Mouse (Mus musculus) kidney, embryonic 14.5 days (tissue): ENCODE measurements at regions not wholly inside any gene's neighbourhood (a gene's known extent, or its start where the extent isn't known, plus 50 kb on each side); places are given as distances from the start of the nearest gene placed in this dataset.
A peak's percentile ranks its signal among the peaks of the same experiment; 100 is the strongest.

Experiments
- ATAC-seq: fragments of 200-750 bp; cut with Nextera tagmentation; 2 replicates; pipeline ENCODE4 v1.8.0; 2017; ENCODE audit warnings: moderate number of reproducible peaks, mild to moderate bottlenecking, moderate TSS enrichment, moderate library complexity; ENCODE audit not compliant: low FRiP score, low TSS enrichment
- H3K27ac ChIP-seq: fragments of 300-500 bp; sonication (generic); 2 replicates; pipeline ENCODE4 v1.5.1; 2014; ENCODE audit warnings: low read depth, mild to moderate bottlenecking, low read length, moderate library complexity, mixed read lengths
- H3K27me3 ChIP-seq: fragments of 300-500 bp; sonication (generic); 2 replicates; pipeline ENCODE4 v1.6.1; 2014; ENCODE audit warnings: mild to moderate bottlenecking, low read length; ENCODE audit not compliant: control insufficient read depth, insufficient read depth
- H3K36me3 ChIP-seq: fragments of 300-500 bp; sonication (generic); 2 replicates; pipeline ENCODE4 v1.6.1; 2014; ENCODE audit warnings: low read length, mixed read lengths; ENCODE audit not compliant: control insufficient read depth, insufficient read depth
- H3K4me1 ChIP-seq: fragments of 300-500 bp; sonication (generic); 2 replicates; pipeline ENCODE4 v1.6.1; 2014; ENCODE audit warnings: low read length, mixed read lengths; ENCODE audit not compliant: control insufficient read depth, insufficient read depth
- H3K4me2 ChIP-seq: fragments of 300-500 bp; sonication (generic); replicated peaks from 2 replicates; pipeline ENCODE4 v1.6.1; 2014; ENCODE audit warnings: low read depth, mild to moderate bottlenecking, low read length
- H3K4me3 ChIP-seq: fragments of 300-500 bp; sonication (generic); 2 replicates; pipeline ENCODE4 v1.5.1; 2014; ENCODE audit warnings: mild to moderate bottlenecking, low read length
- H3K9ac ChIP-seq: fragments of 300-500 bp; sonication (generic); 2 replicates; pipeline ENCODE4 v1.6.1; 2014; ENCODE audit warnings: low read depth, mild to moderate bottlenecking, low read length, moderate library complexity
- H3K9me3 ChIP-seq: fragments of 300-500 bp; sonication (generic); 2 replicates; pipeline ENCODE4 v1.6.1; 2016; ENCODE audit warnings: low read length; ENCODE audit not compliant: control insufficient read depth
- WGBS: fragments of 180-500 bp; shearing (Covaris S2); extraction: QIAGEN DNeasy Blood & Tissue Kit; methylation state at CpG from one replicate; pipeline ENCODE4 v1.1.7; 2014; 5-methylcytosine and 5-hydroxymethylcytosine counted together

GRCm38 (mm10) chrX:93888480-93888879, 56.5 kb upstream of the Pdk3 start:
- no peaks in the 10 kb centered on the region for H3K27me3 ChIP-seq
- H3K9me3 ChIP-seq = no peaks in the 10 kb centered on the region
- H3K4me2 ChIP-seq = no peak overlapping the region
- no peak overlapping the region for H3K4me3 ChIP-seq
- no peaks in the 10 kb centered on the region for H3K36me3 ChIP-seq
- ATAC-seq = no peak
- no peak overlapping the region for H3K9ac ChIP-seq
- no peaks in the 10 kb centered on the region for H3K4me1 ChIP-seq
- H3K27ac ChIP-seq = no peak overlapping the region
- 68% methylated on average over 4 of the region's 4 CpGs for WGBS

- no peak for ATAC-seq
- H3K4me3 ChIP-seq = 0 out of 2 replicates have a peak overlapping the region, but pooled peaks have one; percentile 20
- WGBS = 76% methylated on average over 8 of the region's 8 CpGs
These were observed 57.0 kb upstream of the Pdk3 start for GRCm38 (mm10) chrX:93888966-93889365.

DNA sequence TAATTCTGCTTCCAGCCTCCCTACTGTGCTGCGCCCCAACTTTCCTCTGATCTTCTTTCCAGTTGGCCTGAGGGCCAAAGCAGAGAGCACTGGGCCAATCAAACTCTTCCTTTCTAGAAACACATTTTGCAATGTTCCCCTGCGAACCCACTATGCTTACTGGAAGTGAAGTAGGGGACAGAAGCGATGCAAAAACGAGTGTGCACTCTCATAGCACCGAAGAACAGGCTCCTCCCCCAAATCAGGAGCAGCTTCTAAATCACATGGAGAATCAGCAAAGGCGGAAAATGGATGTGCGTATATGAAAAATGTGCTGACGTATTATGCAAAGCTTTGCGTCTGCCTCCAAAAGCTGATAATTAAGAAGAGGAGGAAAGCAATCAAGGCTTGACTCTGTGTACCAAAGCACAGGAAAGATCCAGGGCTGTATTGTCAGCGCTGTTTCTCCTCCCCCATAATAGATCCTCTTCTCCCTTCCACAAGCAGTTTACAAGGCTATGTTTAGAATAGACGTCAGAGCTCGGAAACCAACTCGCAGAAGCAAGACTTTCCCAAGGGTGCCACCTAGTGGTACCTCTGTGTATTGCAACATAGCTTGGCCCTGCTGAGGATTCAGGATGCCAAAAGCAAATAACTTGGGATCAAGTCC, 57.5 kb upstream of the Pdk3 start:
- no peak overlapping the region for H3K27ac ChIP-seq
- H3K36me3 ChIP-seq = no peaks in the 10 kb centered on the region
- no peaks in the 10 kb centered on the region for H3K4me1 ChIP-seq
- H3K4me2 ChIP-seq = peak overlapping the region; percentile 28
- H3K9ac ChIP-seq = no peak overlapping the region; the same call in 1 of the 2 replicates
- ATAC-seq = peak; percentile 76; the same call in 1 of the 2 replicates
- 44% methylated on average over 13 of the region's 13 CpGs for WGBS
- peak overlapping the region; percentile 20; the same call in 1 of the 2 replicates for H3K4me3 ChIP-seq
- no peaks in the 10 kb centered on the region for H3K27me3 ChIP-seq
- H3K9me3 ChIP-seq = no peaks in the 10 kb centered on the region

More at GRCm38 (mm10) chrX:93888966-93889365, 57.0 kb upstream of the Pdk3 start:
- Histone ChIP-seq H3K9me3 (no peaks in the 10 kb centered on the region), H3K4me1 (no peaks in the 10 kb centered on the region), H3K27me3 (no peaks in the 10 kb centered on the region), H3K9ac (no peak overlapping the region), H3K4me2 (peak overlapping the region; percentile 28; the same call in 1 of the 2 replicates), H3K36me3 (no peaks in the 10 kb centered on the region), H3K27ac (no peak overlapping the region)

DNA sequence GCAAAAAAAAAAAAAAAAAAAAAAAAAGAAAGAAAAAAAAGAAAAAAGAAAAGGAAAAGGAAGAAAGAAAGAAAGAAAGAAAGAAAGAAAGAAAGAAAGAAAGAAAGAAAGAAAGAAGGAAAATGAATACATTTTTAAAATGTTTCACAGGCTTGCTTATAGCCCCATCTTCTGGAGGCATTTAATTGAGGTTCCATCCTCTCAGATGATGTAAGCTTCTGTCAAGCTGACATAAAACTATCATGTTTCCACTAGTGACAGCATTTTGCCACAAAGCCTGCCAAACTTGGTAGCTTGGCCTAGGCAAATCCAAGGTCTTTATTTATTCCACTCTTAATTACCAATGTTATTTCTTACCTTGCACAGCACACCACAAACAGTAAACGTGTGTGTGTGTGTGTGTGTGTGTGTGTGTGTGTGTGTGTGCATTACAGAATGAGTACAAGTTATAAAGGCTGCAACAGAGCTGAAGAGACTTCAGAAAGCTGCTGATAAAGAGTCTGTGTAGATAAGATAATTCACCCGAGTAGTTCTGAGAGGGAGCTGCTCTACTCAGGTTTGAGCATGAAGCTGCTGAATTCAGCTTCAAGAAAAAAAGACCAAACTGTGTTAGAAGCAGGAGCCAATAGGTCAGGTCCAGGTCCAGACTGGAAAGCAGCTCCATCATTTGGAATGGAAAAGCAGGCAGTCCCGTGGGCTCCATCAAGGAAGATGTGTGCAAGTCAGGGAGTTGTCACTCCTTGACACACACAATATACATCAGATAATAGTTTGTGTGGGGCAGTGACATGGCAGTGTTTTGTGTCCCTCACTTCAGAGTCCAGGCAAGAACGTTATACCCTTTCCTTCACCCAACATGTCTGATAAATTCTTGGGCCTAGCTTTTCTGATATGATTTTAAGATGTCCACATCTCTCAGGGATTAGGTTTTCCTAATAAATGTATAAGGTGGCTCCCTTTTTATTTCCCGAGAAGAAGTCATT, 65.1 kb upstream of the Pdk3 start:
- no peak overlapping the region for H3K27ac ChIP-seq
- H3K4me3 ChIP-seq = no peak overlapping the region
- no peak overlapping the region for H3K4me2 ChIP-seq
- no peaks in the 10 kb centered on the region for H3K4me1 ChIP-seq
- H3K27me3 ChIP-seq = no peaks in the 10 kb centered on the region
- WGBS = 80% methylated on average over 5 of the region's 5 CpGs
- H3K36me3 ChIP-seq = no peaks in the 10 kb centered on the region
- no peak for ATAC-seq
- H3K9me3 ChIP-seq = no peaks in the 10 kb centered on the region
- no peak overlapping the region for H3K9ac ChIP-seq

GRCm38 (mm10) chrX:93903209-93903608, 65.2 kb upstream of the AU015836 start:
- Histone ChIP-seq H3K9ac (no peak overlapping the region), H3K4me3 (no peak overlapping the region), H3K4me1 (no peaks in the 10 kb centered on the region), H3K36me3 (no peaks in the 10 kb centered on the region), H3K4me2 (no peak overlapping the region), H3K27ac (no peak overlapping the region), H3K9me3 (no peaks in the 10 kb centered on the region), H3K27me3 (no peaks in the 10 kb centered on the region)
- no peak for ATAC-seq

DNA sequence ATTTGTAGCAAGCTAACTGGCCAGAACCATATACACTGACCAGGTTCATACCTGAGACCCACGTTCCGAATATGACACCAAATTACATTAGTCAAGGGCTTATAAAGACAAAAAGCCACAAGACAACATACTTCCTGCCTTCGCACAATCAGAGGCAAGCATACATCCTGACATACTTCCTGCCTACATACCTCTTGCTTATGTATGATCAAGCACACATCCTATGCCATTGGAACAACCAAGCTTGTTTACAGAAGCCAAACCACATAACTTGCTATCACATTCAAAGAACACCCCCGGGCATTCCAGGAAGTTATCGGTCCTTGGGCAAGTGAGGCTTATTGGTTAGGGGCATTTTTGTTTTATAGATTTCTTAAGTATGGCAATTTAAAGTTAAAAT, 62.9 kb upstream of the AU015836 start:
- no peak for ATAC-seq
- no peaks in the 10 kb centered on the region for H3K27me3 ChIP-seq
- no peak overlapping the region for H3K4me2 ChIP-seq
- H3K4me1 ChIP-seq = no peaks in the 10 kb centered on the region
- H3K9me3 ChIP-seq = no peaks in the 10 kb centered on the region
- no peak overlapping the region for H3K4me3 ChIP-seq
- no peak overlapping the region for H3K27ac ChIP-seq
- no peak overlapping the region for H3K9ac ChIP-seq
- no peaks in the 10 kb centered on the region for H3K36me3 ChIP-seq
- WGBS = 88% methylated on average over 5 of the region's 5 CpGs

DNA sequence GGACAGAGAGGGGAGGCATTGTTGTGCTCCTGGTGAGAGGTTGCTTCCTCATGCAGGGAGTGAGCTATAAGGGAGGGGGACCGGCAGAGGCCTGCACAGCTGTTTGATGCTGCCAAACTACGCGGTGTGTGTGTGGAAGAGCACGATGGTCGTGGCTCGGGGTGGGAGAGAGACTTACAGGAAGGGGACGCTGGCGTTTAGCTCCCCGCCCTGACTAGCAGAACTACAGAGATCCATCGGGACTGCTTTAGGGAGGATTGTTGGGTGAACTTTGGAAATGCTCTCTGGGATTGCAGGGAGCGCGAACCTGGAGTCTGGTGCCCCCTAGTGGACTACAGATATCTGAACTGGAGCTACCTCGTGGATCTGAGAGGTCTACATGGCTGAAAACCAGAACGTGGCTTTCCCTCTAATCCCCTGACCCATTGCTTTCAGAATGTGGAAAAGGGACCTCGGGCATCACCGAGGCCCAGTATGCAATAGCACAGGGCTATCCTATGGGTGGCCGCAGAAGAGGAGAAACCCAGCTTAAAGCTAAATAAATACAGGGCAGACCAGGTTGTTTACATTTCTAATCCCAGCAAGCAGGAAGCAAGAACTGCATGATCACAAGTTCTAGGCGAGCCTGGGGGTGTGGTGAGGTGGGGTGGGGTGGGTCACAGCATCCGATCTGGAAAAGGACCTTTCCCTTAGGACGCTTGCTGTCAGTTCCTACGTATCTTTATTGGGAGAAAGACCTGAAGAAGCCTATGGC, 57.2 kb upstream of the AU015836 start:
- 0 out of 2 replicates have a peak overlapping the region, but pooled peaks have one; percentile 23 for H3K9ac ChIP-seq
- no peak overlapping the region for H3K27ac ChIP-seq
- no peaks in the 10 kb centered on the region for H3K36me3 ChIP-seq
- peak overlapping the region; percentile 42 for H3K4me2 ChIP-seq
- peak overlapping the region; percentile 19; the same call in 1 of the 2 replicates for H3K4me3 ChIP-seq
- H3K4me1 ChIP-seq = no peaks in the 10 kb centered on the region
- no peaks in the 10 kb centered on the region for H3K27me3 ChIP-seq
- no peaks in the 10 kb centered on the region for H3K9me3 ChIP-seq
- WGBS = 34% methylated on average over 21 of the region's 21 CpGs
- ATAC-seq = peak; percentile 93

DNA sequence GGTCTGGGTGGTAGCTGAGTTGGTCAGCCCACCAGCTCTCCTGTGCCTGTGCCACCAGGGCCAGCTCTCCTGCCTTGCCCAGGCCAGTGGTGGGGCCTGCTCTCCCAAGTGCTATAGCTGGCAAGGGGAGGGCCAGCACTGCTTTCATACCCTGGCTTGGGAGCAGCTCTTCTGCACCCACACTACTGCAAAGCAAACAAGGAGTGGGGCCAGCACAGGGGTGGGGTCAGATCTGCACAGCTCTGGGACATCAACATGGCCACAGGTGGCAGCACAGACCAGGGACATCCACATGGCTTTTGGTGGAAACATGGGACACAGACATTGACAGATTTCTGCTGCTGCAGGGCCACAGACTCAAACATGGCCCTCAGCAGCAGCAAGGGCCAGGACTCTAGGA, 52.9 kb upstream of the AU015836 start:
- Histone ChIP-seq H3K27me3 (no peaks in the 10 kb centered on the region), H3K27ac (no peak overlapping the region), H3K9me3 (no peaks in the 10 kb centered on the region), H3K4me2 (no peak overlapping the region), H3K4me1 (no peaks in the 10 kb centered on the region), H3K4me3 (no peak overlapping the region), H3K36me3 (no peaks in the 10 kb centered on the region), H3K9ac (no peak overlapping the region)
- no peak for ATAC-seq
